Mouse (Mus musculus) myocyte (in vitro differentiated cells): ENCODE data around the gene Map4k5. TPM values are rescaled to one million over a fixed set of nuclear protein-coding genes. Genes with fewer than 3 reads are reported as not detected.

Source experiments
- H3K27me3 ChIP-seq: one replicate; pipeline ENCODE4 v1.6.1; 2011; ENCODE audit not compliant: control insufficient read depth, insufficient read depth, insufficient read length
- H3K36me3 ChIP-seq: one replicate; pipeline ENCODE4 v1.6.1; 2011; ENCODE audit not compliant: control insufficient read depth, insufficient read depth
- H3K4me2 ChIP-seq: one replicate; pipeline ENCODE4 v1.6.1; 2011; ENCODE audit warnings: low read depth, control low read depth
- H3K4me3 ChIP-seq: one replicate; pipeline ENCODE4 v1.5.1; 2011; ENCODE audit warnings: mild to moderate bottlenecking, control low read depth, moderate library complexity
- H3K79me2 ChIP-seq: one replicate; pipeline ENCODE4 v1.6.1; 2011; ENCODE audit not compliant: control insufficient read depth, insufficient read depth
- H3ac ChIP-seq: one replicate; pipeline ENCODE4 v1.6.1; 2011; ENCODE audit not compliant: control insufficient read depth, insufficient read length
- CEBPB ChIP-seq: IDR thresholded peaks from 2 replicates; pipeline ENCODE4 v1.6.1; 2011; ENCODE audit warnings: mild to moderate bottlenecking, moderate library complexity; ENCODE audit not compliant: poor library complexity, insufficient read depth, severe bottlenecking
- E2F4 ChIP-seq: IDR thresholded peaks from one replicate; pipeline ENCODE4 v1.6.1; 2011; ENCODE audit warnings: mild to moderate bottlenecking, control low read depth, moderate library complexity; ENCODE audit not compliant: insufficient read depth
- MAX ChIP-seq: IDR thresholded peaks from one replicate; pipeline ENCODE4 v1.6.1; 2011; ENCODE audit warnings: low read depth, mild to moderate bottlenecking, control low read depth
- MYOD1 ChIP-seq, 3 experiments: IDR thresholded peaks; one replicate each; pipeline ENCODE4 v1.6.1; 2011; ENCODE audit warnings: control low read depth in 2 of 3, low read depth in 2 of 3, mild to moderate bottlenecking in 2 of 3, moderate library complexity in 1 of 3; ENCODE audit not compliant: insufficient read length in 2 of 3, control insufficient read depth in 1 of 3
- MYOG ChIP-seq, 3 experiments: IDR thresholded peaks; one replicate each; pipeline ENCODE4 v1.6.1; 2011; ENCODE audit warnings: control low read depth in 2 of 3, low read depth in 2 of 3, mild to moderate bottlenecking in 2 of 3; ENCODE audit not compliant: insufficient read length in 2 of 3, control insufficient read depth in 1 of 3, insufficient read depth in 1 of 3
- POLR2A ChIP-seq: IDR thresholded peaks from one replicate; pipeline ENCODE4 v1.6.1; 2011; ENCODE audit warnings: low read depth, mild to moderate bottlenecking, control low read depth, moderate library complexity; ENCODE audit not compliant: insufficient read length
- POLR2AphosphoS2 ChIP-seq: IDR thresholded peaks from one replicate; pipeline ENCODE4 v1.6.1; 2011; ENCODE audit warnings: low read depth, control low read depth; ENCODE audit not compliant: insufficient read length
- REST ChIP-seq: IDR thresholded peaks from one replicate; pipeline ENCODE4 v1.6.1; 2011; ENCODE audit warnings: mild to moderate bottlenecking, control low read depth, moderate library complexity; ENCODE audit not compliant: insufficient read depth, insufficient read length
- SRF ChIP-seq: IDR thresholded peaks from one replicate; pipeline ENCODE4 v1.6.1; 2011; ENCODE audit warnings: low read depth; ENCODE audit not compliant: control insufficient read depth, insufficient read length
- TCF12 ChIP-seq: IDR thresholded peaks from one replicate; pipeline ENCODE4 v1.6.1; 2011; ENCODE audit warnings: mild to moderate bottlenecking, control low read depth; ENCODE audit not compliant: poor library complexity, insufficient read depth, severe bottlenecking
- TCF3 ChIP-seq: IDR thresholded peaks from one replicate; pipeline ENCODE4 v1.6.1; 2011; ENCODE audit warnings: low read depth, control low read depth; ENCODE audit not compliant: insufficient read length
- USF1 ChIP-seq: IDR thresholded peaks from one replicate; pipeline ENCODE4 v1.6.1; 2011; ENCODE audit warnings: low read depth, mild to moderate bottlenecking, control low read depth, moderate library complexity
- polyA plus RNA-seq: library from polyadenylated mRNA; unstranded; fragments of >200 nt; fragmentation: generic; extraction: Trizol; gene quantifications from one replicate; pipeline ENCODE4 v1.2.1, GENCODE M21; 2012; ENCODE audit warnings: missing spikeins

Gene Map4k5
- polyA plus RNA-seq, 1 experiment = 6.1 TPM

DNA sequence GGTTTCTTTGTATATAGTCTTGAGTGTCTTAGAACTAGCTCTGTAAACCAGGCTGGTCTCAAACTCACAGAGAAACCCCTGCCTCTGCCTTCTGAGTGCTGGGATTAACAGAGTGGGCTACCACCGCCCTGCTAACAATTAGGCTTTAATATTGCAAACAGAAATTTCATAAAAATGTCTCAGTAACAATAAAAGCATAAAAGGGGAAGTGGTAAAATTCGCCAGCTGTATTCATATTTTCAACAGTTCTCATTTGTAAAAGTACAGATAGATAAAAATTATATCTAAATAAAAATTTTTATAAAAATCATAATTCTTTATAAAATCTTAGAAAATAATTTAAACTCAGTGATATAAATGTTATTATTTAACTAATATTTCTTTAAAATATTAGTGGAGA is 39.1 kb downstream of the Map4k5 start:
- Histone ChIP-seq H3K36me3 (peaks cover 14% of the 10 kb centered on the region), H3K27me3 (no peaks in the 10 kb centered on the region)

GRCm38 (mm10) chr12:69853387-69853786 is 39.6 kb downstream of the Map4k5 start:
- no peak overlapping the region for H3K4me2 ChIP-seq
- no peak overlapping the region for H3K4me3 ChIP-seq
- H3K79me2 ChIP-seq = no peaks in the 10 kb centered on the region
- no peak overlapping the region for H3ac ChIP-seq
- TF ChIP-seq E2F4 = no peak
- TF ChIP-seq MYOG (IDR thresholded peaks at IDR 0.05; ENCODE audit: control insufficient read depth in 1 of 3, insufficient read depth in 1 of 3, insufficient read length in 2 of 3, low read depth in 2 of 3) = no peak
- TF ChIP-seq SRF = no peak
- no peak for TF ChIP-seq REST
- TF ChIP-seq CEBPB = no peak
- TF ChIP-seq MYOD1 (IDR thresholded peaks at IDR 0.05; ENCODE audit: control insufficient read depth in 1 of 3, insufficient read length in 2 of 3, low read depth in 2 of 3) = no peak
- TF ChIP-seq TCF12 = no peak
- no peak for TF ChIP-seq POLR2A
- no peak for TF ChIP-seq TCF3
- TF ChIP-seq USF1 = no peak
- peaks cover 15% of the 10 kb centered on the region for H3K36me3 ChIP-seq
- H3K27me3 ChIP-seq = no peaks in the 10 kb centered on the region

More for the DNA sequence above, 39.1 kb downstream of the Map4k5 start:
- H3K4me3 ChIP-seq = no peak overlapping the region
- no peak overlapping the region for H3ac ChIP-seq
- TF ChIP-seq POLR2AphosphoS2 = no peak
- TF ChIP-seq USF1 = no peak
- TF ChIP-seq SRF = no peak
- TF ChIP-seq E2F4 = no peak
- no peak for TF ChIP-seq TCF12
- no peak for TF ChIP-seq REST
- TF ChIP-seq MAX = no peak
- no peak for TF ChIP-seq TCF3
- no peak for TF ChIP-seq POLR2A
- TF ChIP-seq CEBPB = no peak
- TF ChIP-seq MYOD1 (IDR thresholded peaks at IDR 0.05; ENCODE audit: control insufficient read depth in 1 of 3, insufficient read length in 2 of 3, low read depth in 2 of 3) = no peak
- TF ChIP-seq MYOG (IDR thresholded peaks at IDR 0.05; ENCODE audit: control insufficient read depth in 1 of 3, insufficient read depth in 1 of 3, insufficient read length in 2 of 3, low read depth in 2 of 3) = no peak
- H3K79me2 ChIP-seq = peaks cover 3% of the 10 kb centered on the region
- no peak overlapping the region for H3K4me2 ChIP-seq

DNA sequence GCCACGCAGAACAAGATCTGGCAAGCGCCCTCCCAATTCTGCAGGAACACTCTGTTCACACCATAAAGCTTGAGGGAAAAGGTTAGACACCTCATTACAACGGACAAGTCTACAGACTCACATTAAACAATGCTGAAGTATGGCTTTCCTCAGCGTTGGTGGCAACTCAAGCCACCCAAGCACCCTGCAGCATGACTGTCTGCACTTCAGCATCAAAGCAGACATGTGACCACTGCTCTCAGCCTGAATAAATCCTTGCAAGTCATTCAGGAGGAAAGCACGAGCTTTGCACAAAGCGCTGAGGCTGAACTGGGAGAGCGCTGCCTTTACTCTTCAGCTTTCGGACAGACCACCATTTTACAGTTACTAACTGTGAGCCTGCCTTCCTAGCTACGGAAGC is 40.7 kb downstream of the Map4k5 start:
- Histone ChIP-seq H3K79me2 (no peaks in the 10 kb centered on the region), H3K4me3 (no peak overlapping the region), H3K4me2 (no peak overlapping the region), H3K27me3 (no peaks in the 10 kb centered on the region), H3K36me3 (peaks cover 25% of the 10 kb centered on the region), H3ac (no peak overlapping the region)
- TF ChIP-seq REST = no peak
- TF ChIP-seq MAX = no peak
- no peak for TF ChIP-seq POLR2A
- no peak for TF ChIP-seq USF1
- TF ChIP-seq MYOG (IDR thresholded peaks at IDR 0.05; ENCODE audit: control insufficient read depth in 1 of 3, insufficient read depth in 1 of 3, insufficient read length in 2 of 3, low read depth in 2 of 3) = no peak
- TF ChIP-seq POLR2AphosphoS2 = no peak
- no peak for TF ChIP-seq TCF12
- TF ChIP-seq E2F4 = no peak
- no peak for TF ChIP-seq CEBPB
- no peak for TF ChIP-seq MYOD1 (IDR thresholded peaks at IDR 0.05; ENCODE audit: control insufficient read depth in 1 of 3, insufficient read length in 2 of 3, low read depth in 2 of 3)
- no peak for TF ChIP-seq SRF
- no peak for TF ChIP-seq TCF3

DNA sequence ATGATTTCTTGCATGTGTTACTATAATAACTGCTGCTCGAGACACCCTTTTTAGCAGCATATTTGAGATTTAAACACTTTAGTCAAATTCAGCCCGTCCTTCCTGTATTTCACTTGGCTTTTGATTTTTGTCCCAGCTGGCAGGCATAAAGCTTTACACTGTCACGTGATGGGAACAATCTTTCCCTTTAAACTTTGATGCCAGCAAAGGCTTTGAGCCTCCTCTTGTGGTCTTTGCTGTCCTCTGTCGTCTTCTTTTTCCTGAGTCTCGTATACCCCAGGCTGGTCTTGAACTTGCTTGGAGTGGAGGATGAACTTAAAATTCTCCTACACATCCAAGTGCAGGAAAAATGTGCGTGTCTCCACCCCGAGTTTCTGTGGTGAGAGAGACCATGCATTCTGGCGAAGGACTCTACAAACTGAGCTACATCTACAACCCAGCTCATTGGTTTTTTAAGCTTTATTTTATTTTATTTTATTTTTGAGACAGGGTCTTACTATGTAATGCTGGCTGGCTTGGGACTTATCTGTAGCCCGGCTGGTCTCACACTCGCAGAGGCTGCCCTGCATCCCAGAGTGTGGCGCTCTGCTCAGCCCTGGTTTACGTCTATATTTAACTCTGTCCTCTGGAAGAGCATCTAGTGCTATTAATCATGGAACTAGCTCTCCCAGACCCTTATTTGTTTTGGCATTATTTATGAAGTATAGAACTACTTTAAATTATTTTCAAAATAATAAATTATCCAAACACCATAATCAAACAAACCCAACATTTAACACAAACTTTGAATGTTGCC is 44.7 kb downstream of the Map4k5 start:
- Histone ChIP-seq H3ac (no peak overlapping the region), H3K79me2 (no peaks in the 10 kb centered on the region), H3K36me3 (peaks cover 30% of the 10 kb centered on the region), H3K4me2 (no peak overlapping the region), H3K4me3 (no peak overlapping the region), H3K27me3 (no peaks in the 10 kb centered on the region)
- TF ChIP-seq SRF (no peak), TCF12 (no peak), CEBPB (no peak), E2F4 (no peak), TCF3 (no peak), POLR2AphosphoS2 (no peak), REST (no peak), POLR2A (no peak), MAX (no peak), USF1 (no peak), MYOG (IDR thresholded peaks at IDR 0.05; ENCODE audit: control insufficient read depth in 1 of 3, insufficient read depth in 1 of 3, insufficient read length in 2 of 3, low read depth in 2 of 3) (no peak), MYOD1 (IDR thresholded peaks at IDR 0.05; ENCODE audit: control insufficient read depth in 1 of 3, insufficient read length in 2 of 3, low read depth in 2 of 3) (no peak)
